Mouse (Mus musculus) G1E (cell line): ENCODE measurements at regions not wholly inside any gene's neighbourhood (a gene's known extent, or its start where the extent isn't known, plus 50 kb on each side); places are given as distances from the start of the nearest gene placed in this dataset.

Source experiments
- CTCF ChIP-seq: IDR thresholded peaks from 2 replicates; pipeline ENCODE4 v1.5.1; 2012; ENCODE audit warnings: low read depth, low read length, inconsistent platforms, mixed read lengths
- GATA1 ChIP-seq: IDR thresholded peaks from 2 replicates; pipeline ENCODE4 v1.6.1; 2012; ENCODE audit warnings: borderline replicate concordance, low read length, inconsistent platforms, mixed read lengths
- TAL1 ChIP-seq: conservative IDR thresholded peaks from 2 replicates; pipeline ENCODE4 v1.6.1; 2012; ENCODE audit warnings: low read depth, low read length, inconsistent platforms, mixed read lengths

GRCm38 (mm10) chr15:62934522-62935189, 910.3 kb downstream of the Gsdmc2 start:
- no peak for TF ChIP-seq CTCF
- TF ChIP-seq GATA1, result no peak
- TF ChIP-seq TAL1, result no peak
